ENCODE assay signal across 8 mouse cellular contexts in genomic region chr19:46037243-46037924, GRCm38 (mm10). TPM values are rescaled to one million over a fixed set of nuclear protein-coding genes. Genes with fewer than 3 reads are reported as not detected.
DNase-seq lines count a peak whose midpoint lies in the region; ATAC-seq and TF ChIP-seq lines count a peak whose summit lies in the region.

No protein-coding gene starts in this region.

- no peaks in the 10 kb centered on the region for H3K9me3 ChIP-seq in lung, embryonic 14.5 days (ENCODE audit: low read depth, low read length)
- H3K9me3 ChIP-seq in intestine, embryonic 15.5 days: no peaks in the 10 kb centered on the region

- peak overlapping the region; percentile 93 for H3K9ac ChIP-seq in lung, embryonic 14.5 days
- H3K9ac ChIP-seq in intestine, embryonic 15.5 days: peak overlapping the region; percentile 87

- peaks cover 46% of the 10 kb centered on the region for H3K36me3 ChIP-seq in lung, embryonic 14.5 days (ENCODE audit: insufficient read depth)
- peaks cover 37% of the 10 kb centered on the region for H3K36me3 ChIP-seq in intestine, embryonic 15.5 days
- peaks cover 26% of the 10 kb centered on the region for H3K36me3 ChIP-seq in myocyte (ENCODE audit: control insufficient read depth, insufficient read depth)

- peak overlapping the region; percentile 85 for H3K4me3 ChIP-seq in lung, embryonic 14.5 days (ENCODE audit: low read depth, low read length)
- H3K4me3 ChIP-seq in lung, adult 2 months (replicated peaks; ENCODE audit: extremely low read depth, low read depth, low read length): no peak overlapping the region
- peak overlapping the region; percentile 75 for H3K4me3 ChIP-seq in intestine, embryonic 15.5 days (replicated peaks)
- no peak overlapping the region for H3K4me3 ChIP-seq in myocyte

- H3K79me2 ChIP-seq in myocyte (ENCODE audit: control insufficient read depth, insufficient read depth): peaks cover 58% of the 10 kb centered on the region

- DNase-seq in lung, embryonic 14.5 days: peak; percentile 82
- DNase-seq in lung, adult 2 months: no peak
- peak; percentile 70 for DNase-seq in c-Kit-positive CD71-positive TER-119-positive erythroid progenitor cells, embryonic 14.5 days (ENCODE audit: low spot score)
- no peak for DNase-seq in left cerebral cortex, adult 18-20 months (ENCODE audit: low spot score in 2 of 2)
- no peak for DNase-seq in left cerebral cortex, adult 9 months (ENCODE audit: low spot score in 2 of 2)
- DNase-seq in Muller cell, postnatal 12 days (ENCODE audit: inconsistent ontology term): no peak

- ATAC-seq in lung, embryonic 14.5 days (ENCODE audit: insufficient read depth): no peak
- ATAC-seq in intestine, embryonic 15.5 days: no peak

- no peak for TF ChIP-seq POLR2A in lung, adult 2 months (IDR thresholded peaks at IDR 0.05; ENCODE audit: borderline replicate concordance, extremely low read depth, low read depth, low read length)
- TF ChIP-seq POLR2A in myocyte (IDR thresholded peaks at IDR 0.05; ENCODE audit: insufficient read length, low read depth): no peak

- no peak overlapping the region for H3ac ChIP-seq in myocyte (ENCODE audit: control insufficient read depth, insufficient read length)

- H3K4me2 ChIP-seq in lung, embryonic 14.5 days: peak overlapping the region; percentile 89
- peak overlapping the region; percentile 90 for H3K4me2 ChIP-seq in intestine, embryonic 15.5 days (replicated peaks)
- H3K4me2 ChIP-seq in myocyte (ENCODE audit: low read depth): peak overlapping the region; percentile 98

- peak overlapping the region; percentile 96 for H3K27ac ChIP-seq in lung, embryonic 14.5 days (ENCODE audit: low read depth)
- peak overlapping the region; percentile 13 for H3K27ac ChIP-seq in intestine, embryonic 15.5 days

- H3K4me1 ChIP-seq in lung, embryonic 14.5 days (ENCODE audit: insufficient read depth): peaks cover 29% of the 10 kb centered on the region
- peaks cover 25% of the 10 kb centered on the region for H3K4me1 ChIP-seq in lung, adult 2 months (ENCODE audit: control insufficient read depth, insufficient read depth, low read length)
- H3K4me1 ChIP-seq in intestine, embryonic 15.5 days (replicated peaks): peaks cover 42% of the 10 kb centered on the region

- TF ChIP-seq CTCF in lung, embryonic 14.5 days (IDR thresholded peaks at IDR 0.05; ENCODE audit: low read depth): no peak
- no peak for TF ChIP-seq CTCF in lung, adult 2 months (IDR thresholded peaks at IDR 0.05; ENCODE audit: insufficient read depth, low read length)

- no peaks in the 10 kb centered on the region for H3K27me3 ChIP-seq in lung, embryonic 14.5 days (ENCODE audit: insufficient read depth, low read length)
- H3K27me3 ChIP-seq in intestine, embryonic 15.5 days (replicated peaks): no peaks in the 10 kb centered on the region
- H3K27me3 ChIP-seq in myocyte (ENCODE audit: control insufficient read depth, insufficient read depth, insufficient read length): no peaks in the 10 kb centered on the region

- WGBS in lung, embryonic 14.5 days: 9% methylated on average over 6 of the region's 6 CpGs
- WGBS in lung, adult 2 months: 11% methylated on average over 6 of the region's 6 CpGs
- 24% methylated on average over 6 of the region's 6 CpGs for WGBS in intestine, embryonic 15.5 days

TF ChIP-seq in myocyte, 11 proteins besides CTCF, POLR2A, EP300 and RAD21:
- TF ChIP-seq POLR2AphosphoS2 (IDR thresholded peaks at IDR 0.05; ENCODE audit: insufficient read length, low read depth) (no peak), TCF12 (IDR thresholded peaks at IDR 0.05; ENCODE audit: insufficient read depth, poor library complexity, severe bottlenecking) (no peak), TCF3 (IDR thresholded peaks at IDR 0.05; ENCODE audit: insufficient read length, low read depth) (no peak), CEBPB (IDR thresholded peaks at IDR 0.05; ENCODE audit: insufficient read depth, poor library complexity, severe bottlenecking) (no peak), E2F4 (IDR thresholded peaks at IDR 0.05; ENCODE audit: insufficient read depth) (no peak), MYOD1 (IDR thresholded peaks at IDR 0.05; ENCODE audit: control insufficient read depth in 1 of 3, insufficient read length in 2 of 3, low read depth in 2 of 3) (no peak), MYOG (IDR thresholded peaks at IDR 0.05; ENCODE audit: control insufficient read depth in 1 of 3, insufficient read depth in 1 of 3, insufficient read length in 2 of 3, low read depth in 2 of 3) (no peak), SRF (IDR thresholded peaks at IDR 0.05; ENCODE audit: control insufficient read depth, insufficient read length, low read depth) (no peak), MAX (IDR thresholded peaks at IDR 0.05; ENCODE audit: low read depth) (no peak), USF1 (IDR thresholded peaks at IDR 0.05; ENCODE audit: low read depth) (no peak), REST (IDR thresholded peaks at IDR 0.05; ENCODE audit: insufficient read depth, insufficient read length) (no peak)

RNA-seq across cellular contexts. Expression of gene Pprc1, which starts 7.3 kb away (rescaled TPM):
- 53.7 and 55.1 TPM in 2 replicates for polyA plus RNA-seq in lung, embryonic 14.5 days (2014; fragmentation: Nextera tagmentation; extraction: Ambion mirVana)
- 18.3 and 19.3 TPM in 2 replicates for polyA plus RNA-seq in lung, adult 2 months (2012; rRNA removed)
- polyA plus RNA-seq in intestine, embryonic 15.5 days (2015; fragmentation: Nextera tagmentation; extraction: Ambion mirVana): 31.0 and 36.5 TPM in 2 replicates
- polyA plus RNA-seq in myocyte (2012; fragmentation: generic; extraction: Trizol): 19.7 TPM
- total RNA-seq in left cerebral cortex, adult 18-20 months (2021): 10 to 100 TPM; 26.1 to 33.3 TPM

RNA-seq across cellular contexts. Expression of gene Ldb1, which starts 7.6 kb away (rescaled TPM):
- polyA plus RNA-seq in lung, embryonic 14.5 days (2014; fragmentation: Nextera tagmentation; extraction: Ambion mirVana): 86.7 and 87.7 TPM in 2 replicates
- polyA plus RNA-seq in lung, adult 2 months (2012; rRNA removed): 220 TPM in 2 replicates
- 53.2 and 57.8 TPM in 2 replicates for polyA plus RNA-seq in intestine, embryonic 15.5 days (2015; fragmentation: Nextera tagmentation; extraction: Ambion mirVana)
- 68.7 TPM for polyA plus RNA-seq in myocyte (2012; fragmentation: generic; extraction: Trizol)
- total RNA-seq in left cerebral cortex, adult 18-20 months (2021): 100 to 1,000 TPM; 113 to 123 TPM

RNA-seq across cellular contexts. Expression of gene Hps6, which starts 34.1 kb away (rescaled TPM):
- polyA plus RNA-seq in lung, embryonic 14.5 days (2014; fragmentation: Nextera tagmentation; extraction: Ambion mirVana): 6.0 and 6.5 TPM in 2 replicates
- polyA plus RNA-seq in lung, adult 2 months (2012; rRNA removed): 7.5 and 8.7 TPM in 2 replicates
- 8.8 and 9.5 TPM in 2 replicates for polyA plus RNA-seq in intestine, embryonic 15.5 days (2015; fragmentation: Nextera tagmentation; extraction: Ambion mirVana)
- 12.0 TPM for polyA plus RNA-seq in myocyte (2012; fragmentation: generic; extraction: Trizol)
- total RNA-seq in left cerebral cortex, adult 18-20 months (2021): 1 to 10 TPM; 7.8 to 8.4 TPM

RNA-seq across cellular contexts. Expression of gene Nolc1, which starts 38.3 kb away (rescaled TPM):
- 99.3 and 105 TPM in 2 replicates for polyA plus RNA-seq in lung, embryonic 14.5 days (2014; fragmentation: Nextera tagmentation; extraction: Ambion mirVana)
- polyA plus RNA-seq in lung, adult 2 months (2012; rRNA removed): 7.4 and 9.8 TPM in 2 replicates
- 99.0 and 107 TPM in 2 replicates for polyA plus RNA-seq in intestine, embryonic 15.5 days (2015; fragmentation: Nextera tagmentation; extraction: Ambion mirVana)
- polyA plus RNA-seq in myocyte (2012; fragmentation: generic; extraction: Trizol): 30.9 TPM
- 10 to 100 TPM; 47.0 to 50.2 TPM for total RNA-seq in left cerebral cortex, adult 18-20 months (2021)

RNA-seq across cellular contexts. Expression of gene Armh3, which starts 39.1 kb away (rescaled TPM):
- 16.0 and 17.8 TPM in 2 replicates for polyA plus RNA-seq in lung, embryonic 14.5 days (2014; fragmentation: Nextera tagmentation; extraction: Ambion mirVana)
- 6.7 and 9.5 TPM in 2 replicates for polyA plus RNA-seq in lung, adult 2 months (2012; rRNA removed)
- 15.5 and 16.5 TPM in 2 replicates for polyA plus RNA-seq in intestine, embryonic 15.5 days (2015; fragmentation: Nextera tagmentation; extraction: Ambion mirVana)
- polyA plus RNA-seq in myocyte (2012; fragmentation: generic; extraction: Trizol): 9.7 TPM
- 10 to 100 TPM; 17.5 to 20.2 TPM for total RNA-seq in left cerebral cortex, adult 18-20 months (2021)

Comparison
In these comparisons a context has a peak if more than half of its experiments do, and no peak if none do; other contexts are left out.
1. DNase-seq: peak in lung, embryonic 14.5 days (single experiment) and c-Kit-positive CD71-positive TER-119-positive erythroid progenitor cells, embryonic 14.5 days (single experiment); none in lung, adult 2 months (single experiment), left cerebral cortex, adult 18-20 months (0 of 2), left cerebral cortex, adult 9 months (0 of 2) and Muller cell, postnatal 12 days (single experiment).
2. H3K4me3 ChIP-seq: peak in lung, embryonic 14.5 days (single experiment) and intestine, embryonic 15.5 days (single experiment); none in lung, adult 2 months (single experiment) and myocyte (single experiment).
3. Peak in every context shown above with its lines, with median percentiles within 50 percentile points of each other: H3K4me2 ChIP-seq.